Mouse (Mus musculus) right cerebral cortex, adult 2 months (tissue): ENCODE measurements around the gene Gm20388.
A peak's percentile ranks its signal among the peaks of the same experiment; 100 is the strongest.
"Not testable (repeated sequence)": the region's sequence is repeated elsewhere in the genome, so short reads cannot be mapped to it uniquely, and the experiment has no call there.

Experiments
- DNase-seq, 2 experiments: peaks; one replicate each; pipeline ENCODE4 v3.0.0; 2021 to 2022; ENCODE audit warnings: low spot score in 2 of 2

Gm20388 gene

DNA sequence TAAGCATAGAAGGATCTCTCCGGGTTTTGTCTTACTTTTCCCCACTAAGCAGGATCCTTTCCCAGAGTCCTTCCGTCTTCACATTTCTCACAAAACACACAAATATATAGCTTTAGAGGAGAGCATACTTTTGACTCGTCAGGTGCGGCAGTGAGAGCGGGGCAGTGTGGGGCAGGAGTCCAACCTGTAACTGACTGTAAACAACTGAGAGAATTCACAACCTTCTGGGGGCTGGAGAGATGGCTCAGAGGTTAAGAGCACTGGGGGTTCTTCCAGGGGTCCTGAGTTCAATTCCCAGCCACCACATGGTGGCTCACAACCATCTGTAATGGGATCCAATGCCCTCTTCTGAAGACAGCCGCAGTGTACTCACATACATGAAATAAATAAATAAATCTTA lies 3888.8 kb downstream of the Gm20388 start:
- no peak for DNase-seq

DNA sequence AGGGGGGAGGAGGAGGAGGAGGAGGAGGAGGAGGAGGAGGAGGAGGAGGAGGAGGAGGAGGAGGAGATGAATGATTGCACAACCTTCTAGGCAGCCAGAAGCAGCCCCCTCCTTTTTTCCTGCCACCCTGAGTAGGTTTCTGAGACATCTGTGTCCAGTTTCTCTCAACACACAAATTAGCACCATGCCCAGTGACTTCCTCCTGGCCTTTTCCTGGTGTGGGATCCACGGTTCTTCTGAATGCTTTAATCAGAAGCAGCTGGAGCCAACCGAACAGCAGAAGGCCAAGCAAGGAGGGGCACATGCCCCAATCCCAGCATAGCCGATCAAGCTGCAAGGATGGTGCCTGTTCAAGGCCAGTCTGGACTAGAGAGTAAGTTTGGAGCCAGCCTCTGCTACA lies 3889.2 kb downstream of the Gm20388 start:
- DNase-seq: no peak

DNA sequence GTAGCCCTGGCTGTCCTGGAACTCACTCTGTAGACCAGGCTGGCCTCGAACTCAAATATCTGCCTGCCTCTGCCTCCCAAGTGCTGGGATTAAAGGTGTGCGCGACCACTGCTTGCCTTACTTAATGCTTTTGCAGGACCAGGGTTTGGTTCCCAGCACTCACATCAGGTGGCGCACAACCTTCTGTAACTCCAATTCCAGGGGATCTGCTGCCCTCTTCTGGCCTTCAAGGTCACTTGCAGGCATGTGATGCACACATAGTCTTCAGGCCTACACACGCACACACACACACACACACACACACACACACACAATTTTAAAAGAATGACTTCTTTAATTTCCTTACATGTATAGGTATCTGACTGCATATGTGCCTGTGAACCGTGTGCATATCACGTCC lies 3890.2 kb downstream of the Gm20388 start:
- DNase-seq: no peak

DNA sequence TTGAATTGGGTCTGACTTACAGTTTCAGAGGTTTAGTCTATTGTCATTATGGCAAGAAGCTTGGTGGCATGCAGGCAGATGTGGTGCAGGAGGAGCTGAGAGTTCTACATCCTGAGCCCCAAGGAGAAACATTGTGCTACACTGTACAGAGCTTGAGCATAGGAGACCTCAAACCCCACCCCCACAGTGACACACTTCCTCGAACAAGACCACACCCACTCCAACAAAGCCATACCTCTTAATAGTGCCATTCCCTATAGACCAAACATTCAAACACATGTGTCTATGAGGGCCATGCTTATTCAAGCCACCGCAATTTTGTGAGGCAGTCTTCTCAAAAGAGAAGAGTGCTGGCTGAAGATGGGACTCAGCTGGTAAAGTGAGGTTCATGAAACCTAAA lies 3890.9 kb downstream of the Gm20388 start:
- no peak for DNase-seq

DNA sequence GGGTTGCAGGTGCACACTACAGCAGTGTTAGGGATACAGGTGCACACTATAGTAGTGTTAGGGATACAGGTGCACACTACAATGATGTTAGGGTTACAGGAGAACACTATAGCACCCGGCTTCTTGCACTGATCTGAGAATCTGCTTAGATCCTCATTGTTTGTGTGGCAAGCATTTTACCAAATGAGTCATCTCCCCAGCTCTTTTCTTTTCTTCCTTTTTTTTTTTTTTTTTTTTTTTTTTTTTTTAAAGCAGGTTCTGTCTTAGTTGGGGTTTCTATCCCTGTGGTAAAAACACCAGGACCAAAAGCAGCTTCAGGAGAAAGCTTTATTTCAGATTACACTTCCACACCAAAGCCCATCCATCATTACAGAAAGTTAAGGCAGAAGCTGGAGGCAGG lies 3893.0 kb downstream of the Gm20388 start:
- DNase-seq: no peak

DNA sequence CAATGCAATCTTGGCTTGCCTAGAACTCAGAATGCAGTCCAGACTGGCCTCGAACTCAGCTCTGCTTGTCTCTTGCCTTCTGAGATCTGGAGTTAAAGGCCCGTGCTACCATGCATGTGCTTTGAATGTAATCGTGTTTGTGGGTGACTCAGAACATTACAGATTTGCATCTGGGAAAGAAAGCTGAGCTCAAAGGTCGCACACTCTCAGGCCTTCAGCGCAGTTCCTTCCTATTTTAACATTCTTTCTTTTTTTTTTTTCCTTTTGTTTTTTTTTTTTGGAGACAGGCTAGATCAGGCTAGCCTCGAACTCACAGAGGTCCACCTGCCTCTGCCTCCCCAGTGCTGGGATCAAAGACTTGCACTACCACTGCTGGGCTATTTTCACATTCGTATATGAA lies 3893.9 kb downstream of the Gm20388 start:
- DNase-seq: no peak

DNA sequence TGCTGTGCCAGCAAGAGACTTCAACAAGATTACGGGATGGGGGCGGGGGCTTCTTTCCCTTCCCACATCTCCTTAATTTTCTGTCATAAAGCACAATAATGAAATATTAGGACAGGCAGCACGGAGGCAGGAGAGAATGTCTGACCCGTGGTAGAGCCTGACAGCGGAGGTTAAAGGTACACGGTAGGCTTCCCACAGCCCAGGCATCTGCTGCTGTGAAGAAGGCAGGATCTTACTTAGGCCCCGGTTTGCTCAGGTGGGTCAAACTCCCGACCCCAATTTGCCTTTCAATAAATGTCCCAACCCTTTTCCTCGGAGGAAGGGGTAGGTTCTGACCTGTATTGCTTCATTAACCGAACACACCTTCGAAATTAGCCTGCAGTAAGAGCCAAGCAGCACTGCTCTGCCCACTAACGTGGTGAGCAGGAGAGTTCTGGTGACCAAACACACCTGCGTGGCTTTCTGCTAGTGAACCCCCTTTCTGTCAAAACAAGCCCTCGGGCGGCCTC lies 3894.6 kb downstream of the Gm20388 start:
- DNase-seq: no peak

DNA sequence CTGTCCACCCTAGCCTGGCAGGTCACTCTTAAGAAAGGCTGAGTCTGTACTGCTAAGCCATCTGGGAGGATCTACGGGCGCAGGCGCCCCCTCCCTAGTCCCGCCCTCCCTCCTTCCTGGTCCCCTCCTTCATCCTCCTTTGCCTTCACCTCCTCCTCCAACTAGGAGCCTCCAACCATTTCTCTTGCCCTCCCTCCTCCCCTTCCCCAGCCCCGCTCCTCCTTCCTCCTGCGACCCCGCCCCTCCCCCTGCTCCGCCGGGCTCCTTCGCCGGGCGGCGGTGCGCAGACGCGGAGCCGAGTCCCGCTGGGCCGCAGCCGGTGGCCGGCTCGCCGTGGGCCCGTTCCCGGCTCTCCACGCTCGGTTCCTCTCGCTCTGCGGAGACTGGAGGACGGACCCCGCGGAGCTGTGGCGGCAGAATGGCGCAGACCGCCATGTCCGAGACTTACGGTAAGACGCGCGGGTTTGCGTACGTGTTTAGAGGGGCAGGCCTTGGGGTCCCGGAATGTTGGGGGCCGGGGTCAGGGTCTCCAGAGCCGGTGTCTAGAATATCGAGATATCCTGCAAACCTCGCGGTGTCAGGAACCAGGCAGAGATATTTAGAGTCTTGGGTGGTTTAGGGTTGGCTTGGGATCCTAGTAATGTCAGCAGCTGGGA lies 3895.2 kb downstream of the Gm20388 start, which contains the start of gene Rab4a:
Gene Rab4a, plus strand, starts transcription at position 268 of the 656 bp plus-strand sequence.
- peak; percentile 69 to 74 for DNase-seq

DNA sequence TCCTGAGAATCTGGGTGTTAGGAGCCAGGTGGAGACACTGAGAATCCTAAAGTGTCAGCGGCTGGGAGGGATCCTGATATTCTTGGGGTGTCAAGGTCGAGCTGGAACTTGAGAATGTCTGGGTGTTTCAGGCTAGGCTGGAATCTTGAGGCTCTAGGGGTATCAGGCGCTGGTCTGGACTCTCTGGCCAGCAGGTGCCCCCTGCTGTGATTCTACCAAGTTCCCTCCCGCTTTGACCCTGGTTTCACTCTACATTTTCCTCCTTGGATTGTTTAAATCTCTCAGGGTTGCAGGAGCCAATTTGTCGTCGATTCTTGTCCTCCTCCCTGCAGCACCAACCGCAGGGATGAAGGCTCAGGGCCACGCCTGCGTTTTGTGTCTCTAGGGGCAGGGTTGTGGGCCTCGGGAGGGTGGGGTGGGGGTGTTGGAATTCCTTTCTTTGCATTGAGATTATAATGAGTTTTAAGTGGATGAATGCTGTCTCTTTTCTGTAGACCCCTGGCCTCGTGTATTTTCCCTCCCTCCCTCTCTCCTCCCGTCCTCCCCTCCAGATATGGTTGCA lies 3895.8 kb downstream of the Gm20388 start:
- no peak for DNase-seq

DNA sequence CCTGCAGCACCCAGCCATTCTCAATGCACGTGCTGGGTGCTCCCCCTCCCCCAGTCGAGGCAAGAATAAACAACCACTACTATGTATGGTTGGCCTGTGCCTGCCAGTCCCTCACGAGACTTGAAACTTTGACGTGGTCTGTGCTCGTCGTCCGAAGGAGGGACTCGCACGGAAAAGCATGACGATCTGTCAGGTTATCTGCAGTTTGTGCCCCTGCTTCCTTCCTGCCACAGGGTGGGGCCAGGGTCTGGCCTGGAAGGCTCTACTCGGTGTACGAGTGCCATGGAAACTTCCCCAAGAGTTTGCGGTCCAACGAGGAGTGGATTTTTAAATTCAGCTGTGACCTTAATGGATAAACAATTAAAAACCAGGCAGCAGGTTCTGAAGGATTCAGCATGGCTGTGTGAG lies 3896.4 kb downstream of the Gm20388 start:
- DNase-seq: no peak

DNA sequence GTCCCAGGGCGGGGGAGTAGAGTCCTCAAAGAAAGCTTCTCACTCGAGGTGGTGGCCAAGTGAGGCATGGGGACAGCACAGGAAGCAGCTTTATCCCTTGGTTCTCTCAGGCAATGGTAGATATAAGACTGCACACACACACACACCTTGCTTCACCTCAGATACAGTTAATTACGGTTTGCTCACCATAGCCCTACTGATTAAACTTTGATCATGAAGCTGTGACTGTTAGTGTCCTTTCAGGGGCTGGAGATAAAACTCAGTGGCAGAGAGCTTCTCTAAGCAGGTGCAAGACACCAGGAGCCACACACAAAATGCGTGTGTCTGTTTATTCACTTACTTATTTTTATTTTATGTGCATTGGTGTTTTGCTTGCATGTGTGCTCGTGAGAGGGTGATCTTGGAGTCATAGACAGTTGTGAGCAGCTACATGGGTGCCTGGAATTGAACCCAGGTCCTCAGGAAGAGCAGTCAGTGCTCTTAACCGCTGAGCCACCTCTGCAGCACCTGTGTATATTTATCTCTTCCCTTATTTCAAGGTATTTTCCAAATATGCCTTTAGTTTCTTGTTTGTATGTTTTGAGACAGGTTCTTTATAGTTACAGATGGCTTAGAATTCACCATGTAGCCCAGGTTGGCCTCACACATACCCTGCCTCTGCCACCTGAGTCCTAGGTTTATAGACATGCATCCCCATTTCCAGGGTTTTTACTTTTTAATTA lies 3897.4 kb downstream of the Gm20388 start:
- DNase-seq: no peak

DNA sequence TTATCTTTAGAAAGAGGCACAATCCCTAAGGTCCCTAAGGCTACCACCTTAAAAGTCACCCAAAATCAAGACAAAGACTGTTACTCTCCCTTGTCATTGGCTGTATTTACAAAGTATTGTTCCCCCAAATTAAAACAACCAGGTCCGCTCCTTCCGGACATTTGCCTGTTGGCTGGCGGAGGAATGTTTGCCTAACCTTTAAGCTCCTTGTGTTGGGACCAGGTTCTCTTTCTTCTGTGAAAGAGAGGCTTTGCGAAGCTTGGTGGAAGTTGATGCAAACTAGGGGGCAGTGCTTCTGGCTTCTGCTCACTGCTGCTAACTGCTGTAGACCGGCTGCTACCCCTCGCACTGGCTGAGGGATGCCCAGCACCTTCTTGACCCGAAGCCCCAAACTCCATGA lies 3898.0 kb downstream of the Gm20388 start:
- no peak for DNase-seq

DNA sequence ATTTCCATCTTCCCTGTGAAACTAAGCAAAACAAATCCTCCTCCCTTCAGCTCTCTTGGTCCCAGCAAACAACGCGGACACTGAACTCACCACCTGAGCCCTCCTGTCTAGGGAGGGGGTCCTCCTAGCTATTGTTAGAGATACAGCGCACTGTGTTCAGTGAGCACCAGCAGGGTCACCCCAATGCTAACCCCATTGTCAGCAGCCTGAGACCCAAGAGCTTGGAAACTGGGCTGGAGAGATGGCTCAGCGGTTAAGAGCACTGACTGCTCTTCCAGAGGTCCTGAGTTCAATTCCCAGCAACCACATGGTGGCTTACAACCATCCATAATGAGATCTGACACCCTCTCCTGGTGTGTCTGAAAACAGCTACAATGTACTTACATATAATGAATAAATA lies 3898.7 kb downstream of the Gm20388 start:
- DNase-seq: not testable (repeated sequence)

DNA sequence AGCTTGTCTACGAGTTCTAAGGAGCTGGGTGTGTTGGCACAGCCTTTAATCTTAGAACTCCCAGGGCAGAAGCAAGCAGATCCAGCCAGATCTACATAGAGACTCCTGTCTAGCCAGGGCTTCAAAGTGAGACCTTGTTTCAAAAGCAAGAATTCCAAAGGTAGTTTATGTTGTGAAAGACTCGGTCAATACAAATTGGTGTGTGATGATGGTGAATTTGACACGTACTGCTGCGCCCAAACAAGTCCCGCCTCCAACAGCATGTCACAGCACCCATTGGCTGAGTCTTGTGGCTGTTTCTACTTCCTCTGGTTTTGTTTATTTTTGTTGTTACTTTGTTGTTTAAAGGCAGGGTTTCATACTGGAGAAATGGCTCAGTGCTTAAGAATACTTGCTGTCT lies 3901.6 kb downstream of the Gm20388 start:
- no peak for DNase-seq

DNA sequence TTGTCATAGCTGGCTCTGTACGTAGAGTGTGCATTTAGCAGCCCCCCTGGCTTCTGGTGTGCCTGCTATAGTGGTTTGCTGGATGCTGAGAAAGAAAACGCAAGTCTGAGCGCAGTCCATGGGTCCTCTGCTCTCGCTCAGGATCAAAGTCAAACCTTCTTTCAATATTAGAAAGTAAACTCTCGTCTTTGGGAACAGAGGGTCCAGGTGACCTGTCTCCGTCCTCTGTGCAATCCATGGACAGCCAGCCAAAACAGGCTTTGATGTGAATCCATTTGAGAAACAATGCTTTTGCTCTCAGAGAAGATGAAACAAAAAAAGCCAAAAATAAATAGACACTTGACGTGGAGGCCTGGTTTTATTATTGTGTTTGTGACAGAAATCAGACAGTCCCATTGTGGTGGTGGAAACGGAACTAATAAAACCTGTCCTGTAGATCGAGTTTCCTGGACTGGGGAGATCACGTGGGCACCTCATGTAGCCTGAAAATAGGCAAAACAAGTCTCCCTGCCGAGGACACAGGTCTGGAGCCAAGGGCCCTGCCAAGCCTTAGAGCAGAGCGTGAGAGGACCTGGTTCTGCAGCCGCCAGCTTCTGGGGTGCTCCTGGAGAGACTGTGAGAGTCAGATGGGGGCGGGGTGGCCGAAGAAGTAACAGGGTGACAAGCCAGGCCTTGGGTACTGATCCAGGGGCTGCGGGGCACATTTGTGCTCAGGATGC lies 3902.7 kb downstream of the Gm20388 start:
- DNase-seq: no peak

DNA sequence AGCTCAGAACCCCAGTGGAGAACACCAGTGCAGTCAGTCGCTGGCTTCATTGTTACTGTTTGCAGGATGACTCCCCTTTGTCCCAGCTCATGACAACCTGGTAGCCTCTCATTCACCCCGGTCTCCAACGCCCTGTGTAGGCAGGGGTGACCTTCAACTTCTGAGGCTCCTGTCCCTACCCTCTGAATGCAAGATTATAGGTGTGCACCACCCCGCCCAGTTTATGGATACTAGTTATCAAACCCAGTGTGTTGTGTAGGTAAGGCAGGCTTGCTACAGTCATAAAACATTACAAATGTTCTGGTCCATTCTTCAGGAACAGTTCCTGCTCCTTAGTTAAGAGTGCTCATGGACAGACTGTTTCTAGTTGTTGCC lies 3903.2 kb downstream of the Gm20388 start:
- no peak for DNase-seq

DNA sequence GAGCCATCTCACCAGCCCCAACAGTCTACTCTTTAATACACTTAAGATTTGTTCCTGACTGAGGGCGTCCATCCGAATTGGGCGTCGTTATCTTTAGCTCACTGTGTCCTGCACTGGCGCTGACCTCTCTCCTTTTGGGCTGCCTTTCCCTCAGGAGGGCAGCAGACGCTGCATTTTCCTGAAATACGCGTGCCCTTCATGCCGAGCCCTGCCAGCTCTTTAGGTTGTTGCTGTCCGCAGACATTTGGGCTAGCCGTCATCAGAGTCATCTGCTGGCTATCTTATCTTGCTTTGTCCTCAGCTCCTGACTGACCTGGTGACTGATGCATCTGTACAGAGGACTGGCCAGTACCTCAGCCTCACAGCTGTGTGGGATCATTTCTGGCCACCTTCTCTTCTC lies 3904.7 kb downstream of the Gm20388 start:
- DNase-seq: no peak

DNA sequence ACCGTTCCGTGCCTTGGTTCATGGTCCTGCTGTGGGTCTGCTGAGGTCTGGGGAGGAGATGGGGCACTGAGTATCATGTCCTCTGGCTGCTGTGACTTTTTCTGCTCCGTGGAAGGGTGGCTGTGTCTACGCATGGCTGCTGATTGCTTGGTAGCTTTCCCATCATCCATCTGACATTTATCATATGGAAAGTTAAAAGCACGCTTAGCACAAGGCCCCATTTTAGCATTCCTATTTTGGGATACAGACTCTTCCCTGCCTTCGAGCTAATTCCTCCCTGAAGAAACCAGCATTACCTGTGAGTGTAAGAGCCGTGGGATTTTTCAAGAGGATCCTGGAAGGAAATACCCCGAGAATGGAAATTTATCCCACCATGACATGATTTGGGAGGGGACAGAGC lies 3906.3 kb downstream of the Gm20388 start:
- DNase-seq: no peak

DNA sequence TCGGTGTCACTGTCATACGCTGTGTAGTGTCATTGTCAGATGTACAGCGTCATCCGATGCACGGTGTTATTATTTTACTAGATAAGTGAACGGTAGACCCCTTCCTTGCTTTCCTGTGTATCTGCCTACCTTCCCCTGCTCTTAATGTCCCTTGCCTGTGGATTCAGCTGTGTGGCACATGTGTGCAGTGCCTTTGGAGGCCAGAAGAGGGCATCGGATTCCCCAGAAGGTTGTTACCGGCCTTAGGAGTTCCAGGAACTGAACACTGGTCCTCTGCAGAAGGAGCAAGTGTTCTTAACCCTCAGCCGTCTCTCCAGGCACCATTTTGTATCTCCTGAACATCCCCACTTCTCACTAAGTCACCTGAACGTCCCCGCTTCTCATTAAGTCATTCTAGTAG lies 3907.1 kb downstream of the Gm20388 start:
- no peak for DNase-seq

DNA sequence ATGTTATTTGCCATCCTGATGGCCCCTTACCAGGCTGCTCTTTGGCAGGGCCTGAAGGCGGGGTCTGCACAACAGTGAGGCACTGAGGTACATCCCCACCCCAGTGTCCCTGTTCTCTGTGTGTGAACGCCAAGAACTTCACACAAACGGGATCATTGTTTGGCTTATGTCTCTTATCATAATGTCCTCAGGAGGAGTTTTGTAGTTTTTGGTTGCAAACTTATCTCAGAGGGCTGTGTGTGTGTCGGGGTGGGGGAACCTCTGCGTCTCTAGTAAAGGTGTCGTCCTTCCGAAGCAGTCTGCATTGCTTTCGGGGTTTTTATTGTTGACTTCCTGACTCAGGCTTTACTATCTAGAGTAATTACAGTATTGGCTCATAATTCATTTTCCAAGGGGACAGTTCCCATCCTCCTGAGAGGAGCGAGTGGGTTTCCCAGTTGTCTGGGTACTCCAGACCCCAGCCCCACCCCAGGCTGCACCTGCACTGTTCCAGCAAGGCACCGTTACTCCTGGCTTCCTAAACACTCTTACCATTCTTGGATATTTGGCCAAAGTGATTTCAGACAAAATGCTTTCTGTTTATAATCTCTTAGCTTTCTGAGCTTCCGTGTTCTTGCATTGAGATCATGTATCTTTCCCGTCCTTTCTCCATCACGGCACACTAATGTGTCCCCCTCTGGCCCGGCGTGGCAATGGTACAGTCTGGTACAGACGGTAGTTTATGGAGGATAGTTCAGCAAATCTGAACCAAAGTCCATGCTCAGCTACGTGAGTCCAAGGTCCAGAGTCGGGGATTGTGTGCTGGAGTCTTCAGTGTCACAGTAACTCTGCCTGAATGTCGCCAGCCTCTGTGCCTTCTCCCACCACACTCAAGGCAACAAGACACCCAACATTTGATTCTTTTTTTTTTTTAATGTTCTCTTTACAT lies 3909.3 kb downstream of the Gm20388 start:
- no peak for DNase-seq

DNA sequence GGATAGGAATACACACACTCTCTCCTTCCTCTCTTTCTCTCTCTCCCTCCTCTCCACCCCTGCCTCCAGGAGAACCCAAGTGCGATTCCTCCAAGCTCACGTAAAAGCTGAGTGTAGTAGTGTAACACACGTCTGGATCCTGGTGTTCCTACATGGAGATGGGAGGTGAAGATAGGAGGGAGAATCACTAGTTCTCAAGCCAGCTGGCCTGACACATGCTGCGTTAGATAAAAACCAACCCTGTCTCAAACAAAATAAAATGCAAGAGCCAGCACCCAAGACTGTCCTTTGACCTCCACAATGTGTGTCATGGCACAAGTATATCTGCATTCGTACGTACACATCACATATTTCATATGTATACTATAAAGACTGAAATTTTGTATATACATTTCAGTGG lies 3910.1 kb downstream of the Gm20388 start:
- no peak for DNase-seq
